Mouse (Mus musculus) CH12.LX (cell line): ENCODE results near the gene Cmss1. TPM values are rescaled to one million over a fixed set of nuclear protein-coding genes. Genes with fewer than 3 reads are reported as not detected.
A peak's percentile ranks its signal among the peaks of the same experiment; 100 is the strongest.

Source experiments
- DNase-seq: peaks from one replicate; pipeline ENCODE4 v3.0.0-alpha.2; 2013; ENCODE audit errors: extremely low read depth
- H3K27ac ChIP-seq: 2 replicates; pipeline ENCODE4 v1.5.1; 2012; ENCODE audit warnings: low read depth, mild to moderate bottlenecking, control low read depth, moderate library complexity; ENCODE audit not compliant: insufficient read depth
- H3K27me3 ChIP-seq: replicated peaks from 2 replicates; pipeline ENCODE3; 2012; ENCODE audit warnings: inconsistent platforms
- H3K36me3 ChIP-seq, 2 experiments: replicated peaks in 1 of 2; 2 replicates each; pipeline versions ENCODE3 to v1.6.1; 2012; ENCODE audit warnings: inconsistent platforms in 1 of 2, low read length in 1 of 2, mild to moderate bottlenecking in 1 of 2, mixed read lengths in 1 of 2, moderate library complexity in 1 of 2; ENCODE audit not compliant: control insufficient read depth in 1 of 2, insufficient read depth in 1 of 2
- H3K4me1 ChIP-seq, 2 experiments: 2 replicates each; pipeline ENCODE4 v1.6.1; 2012; ENCODE audit warnings: inconsistent platforms in 1 of 2, moderate library complexity in 1 of 2; ENCODE audit not compliant: insufficient read depth in 2 of 2, control insufficient read depth in 1 of 2
- H3K4me2 ChIP-seq: 2 replicates; pipeline ENCODE4 v1.6.1; 2012; ENCODE audit warnings: low read depth, mild to moderate bottlenecking, control low read depth; ENCODE audit not compliant: poor library complexity, insufficient read depth, severe bottlenecking
- H3K4me3 ChIP-seq, 3 experiments: fragments of 150-350 bp in 1 of 3; sonication (generic) in 1 of 3; replicated peaks in 1 of 3; 2 replicates each; pipeline versions ENCODE3 to v1.5.1; 2011 to 2012; ENCODE audit warnings: low read depth in 2 of 3, low read length in 2 of 3, mild to moderate bottlenecking in 2 of 3, moderate library complexity in 2 of 3, control low read depth in 1 of 3, improper control_type of control experiment in 1 of 3, inconsistent platforms in 1 of 3, mixed read lengths in 1 of 3; ENCODE audit not compliant: poor library complexity in 1 of 3
- H3K79me2 ChIP-seq: replicated peaks from 2 replicates; pipeline ENCODE4 v1.6.1; 2012; ENCODE audit warnings: mild to moderate bottlenecking, moderate library complexity; ENCODE audit not compliant: control insufficient read depth, poor library complexity, insufficient read depth, severe bottlenecking; ENCODE audit errors: extremely low read depth
- H3K9ac ChIP-seq: 2 replicates; pipeline ENCODE4 v1.6.1; 2012; ENCODE audit warnings: low read depth, mild to moderate bottlenecking, control low read depth, moderate library complexity; ENCODE audit not compliant: insufficient read depth
- H3K9me3 ChIP-seq: replicated peaks from 2 replicates; pipeline ENCODE3; 2012; ENCODE audit warnings: low read length, inconsistent platforms, mixed read lengths
- BHLHE40 ChIP-seq: IDR thresholded peaks from 2 replicates; pipeline ENCODE4 v1.6.1; 2011; ENCODE audit warnings: mild to moderate bottlenecking, low read depth, low read length, improper control_type of control experiment
- CTCF ChIP-seq, 2 experiments: IDR thresholded peaks in 1 of 2; conservative IDR thresholded peaks in 1 of 2; 2 replicates each; pipeline ENCODE4 v1.5.1; 2011 to 2012; ENCODE audit warnings: low read depth in 2 of 2, low read length in 2 of 2, improper control_type of control experiment in 1 of 2, inconsistent platforms in 1 of 2, mild to moderate bottlenecking in 1 of 2, moderate library complexity in 1 of 2
- E2F4 ChIP-seq: IDR thresholded peaks from 2 replicates; pipeline ENCODE4 v1.6.1; 2011; ENCODE audit warnings: low read depth, low read length, improper control_type of control experiment; ENCODE audit not compliant: insufficient replicate concordance
- ELF1 ChIP-seq: IDR thresholded peaks from 2 replicates; pipeline ENCODE4 v1.6.1; 2014; ENCODE audit warnings: low read depth, mild to moderate bottlenecking, inconsistent platforms, low read length, improper control_type of control experiment
- EP300 ChIP-seq: IDR thresholded peaks from 2 replicates; pipeline ENCODE4 v1.6.1; 2011; ENCODE audit warnings: low read length, improper control_type of control experiment
- ETS1 ChIP-seq: conservative IDR thresholded peaks from 2 replicates; pipeline ENCODE4 v1.6.1; 2012; ENCODE audit warnings: low read depth, mild to moderate bottlenecking, inconsistent platforms, low read length, improper control_type of control experiment, moderate library complexity
- GABPA ChIP-seq: IDR thresholded peaks from 2 replicates; pipeline ENCODE4 v1.6.1; 2012; ENCODE audit warnings: low read depth, low read length, improper control_type of control experiment, inconsistent platforms; ENCODE audit not compliant: insufficient replicate concordance
- HCFC1 ChIP-seq: IDR thresholded peaks from 2 replicates; pipeline ENCODE4 v1.6.1; 2012; ENCODE audit warnings: low read depth, mild to moderate bottlenecking, inconsistent platforms, low read length, improper control_type of control experiment
- IRF4 ChIP-seq: IDR thresholded peaks from 2 replicates; pipeline ENCODE4 v1.6.1; 2014; ENCODE audit warnings: low read depth, mild to moderate bottlenecking, inconsistent platforms, low read length, improper control_type of control experiment
- JUND ChIP-seq: conservative IDR thresholded peaks from 2 replicates; pipeline ENCODE4 v1.6.1; 2011; ENCODE audit warnings: low read depth, low read length, improper control_type of control experiment
- KAT2A ChIP-seq: IDR thresholded peaks from 2 replicates; pipeline ENCODE4 v1.6.1; 2012; ENCODE audit warnings: low read length, improper control_type of control experiment, inconsistent platforms; ENCODE audit not compliant: insufficient replicate concordance
- MAX ChIP-seq: IDR thresholded peaks from 2 replicates; pipeline ENCODE4 v1.6.1; 2011; ENCODE audit warnings: low read length, improper control_type of control experiment
- MAZ ChIP-seq: IDR thresholded peaks from 2 replicates; pipeline ENCODE4 v1.6.1; 2012; ENCODE audit warnings: low read depth, mild to moderate bottlenecking, inconsistent platforms, low read length, improper control_type of control experiment, moderate library complexity
- MEF2A ChIP-seq: IDR thresholded peaks from 2 replicates; pipeline ENCODE4 v1.6.1; 2014; ENCODE audit warnings: low read depth, mild to moderate bottlenecking, inconsistent platforms, low read length, improper control_type of control experiment, borderline replicate concordance
- MXI1 ChIP-seq: IDR thresholded peaks from 2 replicates; pipeline ENCODE4 v1.6.1; 2011; ENCODE audit warnings: mild to moderate bottlenecking, low read depth, low read length, improper control_type of control experiment
- MYC ChIP-seq: IDR thresholded peaks from 2 replicates; pipeline ENCODE4 v1.6.1; 2011; ENCODE audit warnings: low read depth, mild to moderate bottlenecking, improper control_type of control experiment, low read length
- NELFE ChIP-seq: IDR thresholded peaks from 2 replicates; pipeline ENCODE4 v1.6.1; 2011; ENCODE audit warnings: low read depth, low read length, improper control_type of control experiment
- NRF1 ChIP-seq: IDR thresholded peaks from 2 replicates; pipeline ENCODE4 v1.6.1; 2014; ENCODE audit warnings: low read depth, mild to moderate bottlenecking, inconsistent platforms, low read length, improper control_type of control experiment, moderate library complexity
- PAX5 ChIP-seq: IDR thresholded peaks from 2 replicates; pipeline ENCODE4 v1.6.1; 2012; ENCODE audit warnings: low read length, inconsistent platforms, mixed read lengths
- POLR2AphosphoS2 ChIP-seq: IDR thresholded peaks from 2 replicates; pipeline ENCODE4 v1.6.1; 2011; ENCODE audit warnings: low read depth, low read length, improper control_type of control experiment
- RAD21 ChIP-seq: IDR thresholded peaks from 2 replicates; pipeline ENCODE4 v1.6.1; 2011; ENCODE audit warnings: low read depth, mild to moderate bottlenecking, low read length, improper control_type of control experiment, moderate library complexity
- SIN3A ChIP-seq: IDR thresholded peaks from 2 replicates; pipeline ENCODE4 v1.6.1; 2012; ENCODE audit warnings: low read length, improper control_type of control experiment, inconsistent platforms
- TBP ChIP-seq: conservative IDR thresholded peaks from 2 replicates; pipeline ENCODE4 v1.6.1; 2011; ENCODE audit warnings: low read depth, low read length, improper control_type of control experiment
- TCF12 ChIP-seq: IDR thresholded peaks from 2 replicates; pipeline ENCODE4 v1.6.1; 2014; ENCODE audit warnings: low read depth, mild to moderate bottlenecking, inconsistent platforms, low read length, improper control_type of control experiment
- UBTF ChIP-seq: IDR thresholded peaks from 2 replicates; pipeline ENCODE4 v1.6.1; 2012; ENCODE audit warnings: low read depth, mild to moderate bottlenecking, inconsistent platforms, low read length, improper control_type of control experiment, moderate library complexity
- USF1 ChIP-seq: IDR thresholded peaks from 2 replicates; pipeline ENCODE4 v1.6.1; 2014; ENCODE audit warnings: low read depth, mild to moderate bottlenecking, inconsistent platforms, low read length, improper control_type of control experiment
- USF2 ChIP-seq: conservative IDR thresholded peaks from 2 replicates; pipeline ENCODE4 v1.6.1; 2011; ENCODE audit warnings: low read depth, low read length, improper control_type of control experiment
- ZC3H11A ChIP-seq: IDR thresholded peaks from 2 replicates; pipeline ENCODE4 v1.6.1; 2012; ENCODE audit warnings: low read depth, mild to moderate bottlenecking, inconsistent platforms, low read length, improper control_type of control experiment
- ZKSCAN1 ChIP-seq: IDR thresholded peaks from 2 replicates; pipeline ENCODE4 v1.6.1; 2012; ENCODE audit warnings: low read depth, inconsistent platforms, low read length, improper control_type of control experiment, borderline replicate concordance
- ZMIZ1 ChIP-seq: IDR thresholded peaks from 2 replicates; pipeline ENCODE4 v1.6.1; 2012; ENCODE audit warnings: low read depth, mild to moderate bottlenecking, inconsistent platforms, low read length, improper control_type of control experiment
- ZNF384 ChIP-seq: IDR thresholded peaks from 2 replicates; pipeline ENCODE4 v1.6.1; 2012; ENCODE audit warnings: low read depth, low read length, improper control_type of control experiment, inconsistent platforms
- dilution Hi-C: fragments of 300-500 bp; cut with MboI; formaldehyde crosslinking; loops from 2 replicates; pipeline ENCODE4 v1.14.3; 2020; ENCODE audit warnings: low sequenced_read_pairs; ENCODE audit not compliant: extremely low pct_unique_long_range_greater_than_20kb, extremely low pct_ligation_motif_present
- in situ Hi-C: fragments of 300-500 bp; cut with MboI; formaldehyde crosslinking; loops from 3 replicates; pipeline ENCODE4 v1.14.3; 2019; ENCODE audit warnings: low sequenced_read_pairs, low pct_ligation_motif_present, low pct_unique_long_range_greater_than_20kb, mixed read lengths
- polyA plus RNA-seq: library from polyadenylated mRNA; unstranded; fragments of >175 nt; gene quantifications from 2 replicates; pipeline ENCODE4 v1.2.1, GENCODE M21; 2012; ENCODE audit warnings: low read depth; ENCODE audit not compliant: insufficient read length
- total RNA-seq, 2 experiments: library from RNA; depleted of rRNA; stranded (reverse); fragments of 300-350 nt in 1 of 2; fragments of >200 nt in 1 of 2; gene quantifications; 2 replicates each; pipeline ENCODE4 v1.2.3; 2012 to 2014

Cmss1 gene
- total and polyA plus RNA-seq, 3 experiments: 94.7 to 107 (median 103) TPM

- Histone ChIP-seq H3K27me3 (no peaks in the 10 kb centered on the region), H3K9ac (no peak overlapping the region), H3K4me3 (no peak overlapping the region), H3K36me3 (peaks cover 0 to 8% of the 10 kb centered on the region in 2 experiments), H3K4me1 (peaks cover 7 to 24% of the 10 kb centered on the region in 2 experiments), H3K27ac (no peak overlapping the region), H3K79me2 (no peaks in the 10 kb centered on the region), H3K9me3 (no peaks in the 10 kb centered on the region), H3K4me2 (no peak overlapping the region)
- dilution Hi-C loops: no loop called here
- DNase-seq: no peak
- in situ Hi-C loops: no loop called here
- TF ChIP-seq CTCF (conservative IDR thresholded peaks at IDR 0.05 in 1 of 2, IDR thresholded peaks at IDR 0.05 in 1 of 2; ENCODE audit: low read depth in 2 of 2, low read length in 2 of 2) (no peak), MEF2A (no peak), NELFE (no peak), E2F4 (no peak), ZKSCAN1 (no peak), ZNF384 (no peak), ETS1 (no peak), GABPA (no peak), MAZ (no peak), BHLHE40 (no peak), MAX (no peak), HCFC1 (no peak), ZMIZ1 (no peak), MYC (no peak), JUND (no peak), PAX5 (no peak), KAT2A (no peak), NRF1 (no peak)
Measured at GRCm38 (mm10) chr16:57403825-57404224, 202.8 kb downstream of the Cmss1 start.

GRCm38 (mm10) chr16:57402910-57403309 lies 203.8 kb downstream of the Cmss1 start:
- Histone ChIP-seq H3K27me3 (no peaks in the 10 kb centered on the region), H3K79me2 (no peaks in the 10 kb centered on the region), H3K36me3 (peaks cover 0 to 8% of the 10 kb centered on the region in 2 experiments), H3K9ac (no peak overlapping the region), H3K4me3 (no peak overlapping the region), H3K9me3 (no peaks in the 10 kb centered on the region), H3K4me2 (peak overlapping the region; percentile 3; the same call in 1 of the 2 replicates), H3K27ac (no peak overlapping the region), H3K4me1 (peaks cover 7 to 29% of the 10 kb centered on the region in 2 experiments)
- DNase-seq: peak; percentile 65
- dilution Hi-C loops (no loop called here), in situ Hi-C loops (no loop called here)
- TF ChIP-seq E2F4: no peak
- no peak for TF ChIP-seq NELFE
- TF ChIP-seq ELF1: peak; percentile 66
- peak; percentile 35; the same call in 1 of the 2 replicates for TF ChIP-seq MYC
- no peak for TF ChIP-seq EP300
- no peak for TF ChIP-seq TBP
- TF ChIP-seq UBTF: no peak
- TF ChIP-seq MEF2A: no peak; the same call in 1 of the 2 replicates
- TF ChIP-seq HCFC1: no peak
- TF ChIP-seq IRF4: peak; percentile 40
- TF ChIP-seq JUND: no peak
- TF ChIP-seq RAD21: no peak
- peak; percentile 34 for TF ChIP-seq USF1
- no peak for TF ChIP-seq SIN3A
- TF ChIP-seq ETS1: peak; percentile 61; the same call in 1 of the 2 replicates
- TF ChIP-seq MXI1: no peak
- TF ChIP-seq BHLHE40: peak; percentile 69
- TF ChIP-seq USF2: no peak
- TF ChIP-seq TCF12: no peak
- no peak for TF ChIP-seq POLR2AphosphoS2
- TF ChIP-seq CTCF (conservative IDR thresholded peaks at IDR 0.05 in 1 of 2, IDR thresholded peaks at IDR 0.05 in 1 of 2; ENCODE audit: low read depth in 2 of 2, low read length in 2 of 2): no peak
- peak; percentile 37; the same call in 1 of the 2 replicates for TF ChIP-seq MAZ
- TF ChIP-seq ZNF384: no peak
- TF ChIP-seq ZC3H11A: no peak
